Mouse (Mus musculus) thymus, adult 2 months (tissue): ENCODE data around the gene Trim10. TPM values are rescaled to one million over a fixed set of nuclear protein-coding genes. Genes with fewer than 3 reads are reported as not detected.

Source experiments
- DNase-seq: peaks from one replicate; pipeline ENCODE4 v3.0.0; 2021
- H3K27ac ChIP-seq: fragments of 200-500 bp; 2 replicates; pipeline ENCODE4 v1.5.1; 2012; ENCODE audit warnings: low read length, control low read depth; ENCODE audit not compliant: control insufficient read depth, insufficient read depth
- H3K27me3 ChIP-seq: fragments of 200-500 bp; 2 replicates; pipeline ENCODE4 v1.6.1; 2012; ENCODE audit warnings: mild to moderate bottlenecking, low read length, moderate library complexity, mixed read lengths; ENCODE audit not compliant: control insufficient read depth, insufficient read depth
- H3K36me3 ChIP-seq: fragments of 200-500 bp; 2 replicates; pipeline ENCODE4 v1.6.1; 2012; ENCODE audit warnings: mild to moderate bottlenecking, low read length, moderate library complexity; ENCODE audit not compliant: control insufficient read depth, insufficient read depth
- H3K4me1 ChIP-seq: fragments of 200-500 bp; replicated peaks from 2 replicates; pipeline ENCODE4 v1.6.1; 2012; ENCODE audit warnings: low read length; ENCODE audit not compliant: control insufficient read depth, insufficient read depth
- H3K4me3 ChIP-seq: fragments of 200-500 bp; 2 replicates; pipeline ENCODE4 v1.5.1; 2012; ENCODE audit warnings: mild to moderate bottlenecking, low read length, control low read depth, moderate library complexity; ENCODE audit not compliant: control insufficient read depth, insufficient read depth
- CTCF ChIP-seq: fragments of 200-500 bp; IDR thresholded peaks from 2 replicates; pipeline ENCODE4 v1.5.1; 2012; ENCODE audit warnings: mild to moderate bottlenecking, control low read depth, low read length, moderate library complexity, borderline replicate concordance; ENCODE audit not compliant: control insufficient read depth, poor library complexity, insufficient read depth; ENCODE audit errors: extremely low read depth
- POLR2A ChIP-seq: fragments of 200-500 bp; IDR thresholded peaks from 2 replicates; pipeline ENCODE4 v1.6.1; 2012; ENCODE audit warnings: mild to moderate bottlenecking, low read length, control low read depth, moderate library complexity; ENCODE audit not compliant: control insufficient read depth, poor library complexity, insufficient read depth; ENCODE audit errors: extremely low read depth
- WGBS: fragments of 180-500 bp; shearing (Covaris S2); methylation state at CpG from one replicate; pipeline ENCODE4 v1.1.7; 2018; 5-methylcytosine and 5-hydroxymethylcytosine counted together
- polyA plus RNA-seq: library from polyadenylated mRNA; depleted of rRNA; stranded (reverse); fragments of >200 nt; gene quantifications from 2 replicates; pipeline ENCODE4 v1.2.3, GENCODE M21; 2012

Gene Trim10
- polyA plus RNA-seq, 1 experiment: not detected

GRCm38 (mm10) chr17:36900691-36901090 lies 31.3 kb downstream of the Trim10 start:
- TF ChIP-seq POLR2A (no peak), CTCF (no peak)
- 35% methylated on average over 1 of the region's 1 CpGs for WGBS
- no peaks in the 10 kb centered on the region for H3K4me1 ChIP-seq

GRCm38 (mm10) chr17:36903651-36904050 lies 34.3 kb downstream of the Trim10 start:
- Histone ChIP-seq H3K27ac (no peak overlapping the region), H3K36me3 (no peaks in the 10 kb centered on the region), H3K27me3 (no peaks in the 10 kb centered on the region), H3K4me1 (no peaks in the 10 kb centered on the region), H3K4me3 (no peak overlapping the region)
- WGBS: 73% methylated on average over 3 of the region's 3 CpGs
- no peak for TF ChIP-seq POLR2A
- DNase-seq: no peak

More at GRCm38 (mm10) chr17:36900691-36901090, 31.3 kb downstream of the Trim10 start:
- peak; percentile 11 for DNase-seq
- H3K36me3 ChIP-seq: no peaks in the 10 kb centered on the region
- no peaks in the 10 kb centered on the region for H3K27me3 ChIP-seq
- H3K4me3 ChIP-seq: no peak overlapping the region
- no peak overlapping the region for H3K27ac ChIP-seq

GRCm38 (mm10) chr17:36908235-36908634 lies 38.9 kb downstream of the Trim10 start:
- Histone ChIP-seq H3K36me3 (no peaks in the 10 kb centered on the region), H3K27ac (no peak overlapping the region), H3K27me3 (no peaks in the 10 kb centered on the region), H3K4me3 (no peak overlapping the region), H3K4me1 (no peaks in the 10 kb centered on the region)
- WGBS: 73% methylated on average over 1 of the region's 1 CpGs
- no peak for TF ChIP-seq POLR2A
- TF ChIP-seq CTCF: no peak
- no peak for DNase-seq

- H3K27ac ChIP-seq: no peak overlapping the region
- no peaks in the 10 kb centered on the region for H3K27me3 ChIP-seq
Observed at GRCm38 (mm10) chr17:36909802-36910201, 40.4 kb downstream of the Trim10 start.

GRCm38 (mm10) chr17:36912031-36912430 lies 42.7 kb downstream of the Trim10 start:
- Histone ChIP-seq H3K36me3 (no peaks in the 10 kb centered on the region), H3K4me1 (no peaks in the 10 kb centered on the region), H3K27me3 (no peaks in the 10 kb centered on the region), H3K4me3 (no peak overlapping the region), H3K27ac (no peak overlapping the region)
- no peak for TF ChIP-seq POLR2A
- TF ChIP-seq CTCF: no peak
- DNase-seq: no peak
- 74% methylated on average over 2 of the region's 2 CpGs for WGBS

More at GRCm38 (mm10) chr17:36909802-36910201, 40.4 kb downstream of the Trim10 start:
- Histone ChIP-seq H3K4me3 (no peak overlapping the region), H3K36me3 (no peaks in the 10 kb centered on the region), H3K4me1 (no peaks in the 10 kb centered on the region)
- no peak for DNase-seq
- TF ChIP-seq CTCF (no peak), POLR2A (no peak)
- WGBS: 57% methylated on average over 4 of the region's 4 CpGs

- Histone ChIP-seq H3K27ac (no peak overlapping the region), H3K4me1 (no peaks in the 10 kb centered on the region), H3K4me3 (no peak overlapping the region), H3K36me3 (no peaks in the 10 kb centered on the region), H3K27me3 (no peaks in the 10 kb centered on the region)
- WGBS: 6% methylated on average over 2 of the region's 2 CpGs
- TF ChIP-seq POLR2A (no peak), CTCF (no peak)
- peak; percentile 76 for DNase-seq
Observed at GRCm38 (mm10) chr17:36914108-36914507, 44.7 kb downstream of the Trim10 start.

GRCm38 (mm10) chr17:36915076-36915475 lies 45.7 kb downstream of the Trim10 start:
- no peak overlapping the region for H3K4me3 ChIP-seq

More at GRCm38 (mm10) chr17:36915076-36915475, 45.7 kb downstream of the Trim10 start:
- peak; percentile 73 for DNase-seq
- H3K4me1 ChIP-seq: no peaks in the 10 kb centered on the region
- TF ChIP-seq POLR2A (no peak), CTCF (peak; percentile 36; the same call in 1 of the 2 replicates)
- WGBS: 11% methylated on average over 9 of the region's 9 CpGs
- no peaks in the 10 kb centered on the region for H3K27me3 ChIP-seq
- no peaks in the 10 kb centered on the region for H3K36me3 ChIP-seq
- no peak overlapping the region for H3K27ac ChIP-seq
